Mouse (Mus musculus) lung, postnatal 0 days (tissue): ENCODE measurements around the gene Antxr1.

Experiments
- CTCF ChIP-seq: IDR thresholded peaks from 2 replicates; pipeline ENCODE4 v1.5.1; 2016; ENCODE audit warnings: antibody characterized with exemption, mild to moderate bottlenecking
- EP300 ChIP-seq: IDR thresholded peaks from 2 replicates; pipeline ENCODE4 v1.6.1; 2016; ENCODE audit warnings: antibody characterized with exemption, mild to moderate bottlenecking, control low read depth

GRCm38 (mm10) chr6:87099261-87099660 is 236.4 kb downstream of the Antxr1 start:
- TF ChIP-seq CTCF (no peak), EP300 (no peak)
